Mouse (Mus musculus) subcutaneous adipose tissue, adult 2 months (tissue): ENCODE measurements around the gene Lman2. TPM values are rescaled to one million over a fixed set of nuclear protein-coding genes. Genes with fewer than 3 reads are reported as not detected.

ENCODE experiments used
- polyA plus RNA-seq: library from polyadenylated mRNA; depleted of rRNA; stranded (reverse); fragments of >200 nt; gene quantifications from 2 replicates; pipeline ENCODE4 v1.2.3, GENCODE M21; 2012; ENCODE audit warnings: low replicate concordance; rRNA removed

Lman2 gene
- 148 and 154 TPM in 2 replicates for polyA plus RNA-seq

GRCm38 (mm10) chr13:55362453-55363060 lies at the start of gene Lman2:
Gene Lman2, minus strand, starts transcription at chr13:55362783.

GRCm38 (mm10) chr13:55398088-55398487 lies 35.5 kb upstream of the Lman2 start, which contains the start of gene Slc34a1:
Gene Slc34a1, plus strand, starts transcription at chr13:55398187.

GRCm38 (mm10) chr13:55369531-55370114 lies 7.0 kb upstream of the Lman2 start, which contains the start of gene Rgs14:
Gene Rgs14, plus strand, starts transcription at chr13:55369732.

GRCm38 (mm10) chr13:55329683-55330566 lies 32.7 kb downstream of the Lman2 start, which contains the start of gene Mxd3:
Gene Mxd3, minus strand, starts transcription at chr13:55329823.

GRCm38 (mm10) chr13:55321434-55322129 lies 41.0 kb downstream of the Lman2 start, which contains the start of gene Rab24:
Gene Rab24, minus strand, starts transcription at chr13:55321946.

GRCm38 (mm10) chr13:55319931-55320533 lies 42.6 kb downstream of the Lman2 start, which contains the start of gene Prelid1:
Gene Prelid1, plus strand, starts transcription at chr13:55320500.

Other genes with a start within 250 kb of the Lman2 start
- not detected in 2 replicates for gene Gm17617, start 229.2 kb downstream of the Lman2 start, polyA plus RNA-seq
- gene Fgfr4, start 210.1 kb downstream of the Lman2 start, polyA plus RNA-seq = 0.33 and 1.7 TPM in 2 replicates
- gene Nsd1, start 153.0 kb downstream of the Lman2 start, polyA plus RNA-seq = 23.8 and 30.1 TPM in 2 replicates
- gene Prelid1, start 42.3 kb downstream of the Lman2 start, polyA plus RNA-seq = 264 and 298 TPM in 2 replicates
- gene Rab24, start 40.8 kb downstream of the Lman2 start, polyA plus RNA-seq = 66.9 and 86.0 TPM in 2 replicates
- 1.4 and 7.1 TPM in 2 replicates for gene Mxd3, start 33.0 kb downstream of the Lman2 start, polyA plus RNA-seq
- 3.7 and 5.4 TPM in 2 replicates for gene Rgs14, start 6.9 kb upstream of the Lman2 start, polyA plus RNA-seq
- gene Slc34a1, start 35.4 kb upstream of the Lman2 start, polyA plus RNA-seq = 0.05 TPM in 1 of 2 replicates, not detected in the other
- not detected in 2 replicates for gene Pfn3, start 52.4 kb upstream of the Lman2 start, polyA plus RNA-seq
- gene F12, start 64.0 kb upstream of the Lman2 start, polyA plus RNA-seq = 0.09 and 0.21 TPM in 2 replicates
- 63.0 and 79.9 TPM in 2 replicates for gene Grk6, start 82.3 kb upstream of the Lman2 start, polyA plus RNA-seq
- gene Prr7, start 101.5 kb upstream of the Lman2 start, polyA plus RNA-seq = 3.6 and 11.9 TPM in 2 replicates
- 49.7 and 91.1 TPM in 2 replicates for gene Dbn1, start 125.3 kb upstream of the Lman2 start, polyA plus RNA-seq
- 80.1 and 240 TPM in 2 replicates for gene Pdlim7, start 150.9 kb upstream of the Lman2 start, polyA plus RNA-seq
- gene Dok3, start 166.5 kb upstream of the Lman2 start, polyA plus RNA-seq = 7.0 and 15.3 TPM in 2 replicates
- 44.3 and 75.9 TPM in 2 replicates for gene Ddx41, start 173.9 kb upstream of the Lman2 start, polyA plus RNA-seq
- 97.0 and 98.0 TPM in 2 replicates for gene Fam193b, start 208.3 kb upstream of the Lman2 start, polyA plus RNA-seq
- gene Tmed9, start 210.9 kb upstream of the Lman2 start, polyA plus RNA-seq = 92.6 and 134 TPM in 2 replicates
- gene B4galt7, start 237.1 kb upstream of the Lman2 start, polyA plus RNA-seq = 27.5 and 28.9 TPM in 2 replicates